ENCODE assay signal across 8 mouse cellular contexts in the genomic region with DNA sequence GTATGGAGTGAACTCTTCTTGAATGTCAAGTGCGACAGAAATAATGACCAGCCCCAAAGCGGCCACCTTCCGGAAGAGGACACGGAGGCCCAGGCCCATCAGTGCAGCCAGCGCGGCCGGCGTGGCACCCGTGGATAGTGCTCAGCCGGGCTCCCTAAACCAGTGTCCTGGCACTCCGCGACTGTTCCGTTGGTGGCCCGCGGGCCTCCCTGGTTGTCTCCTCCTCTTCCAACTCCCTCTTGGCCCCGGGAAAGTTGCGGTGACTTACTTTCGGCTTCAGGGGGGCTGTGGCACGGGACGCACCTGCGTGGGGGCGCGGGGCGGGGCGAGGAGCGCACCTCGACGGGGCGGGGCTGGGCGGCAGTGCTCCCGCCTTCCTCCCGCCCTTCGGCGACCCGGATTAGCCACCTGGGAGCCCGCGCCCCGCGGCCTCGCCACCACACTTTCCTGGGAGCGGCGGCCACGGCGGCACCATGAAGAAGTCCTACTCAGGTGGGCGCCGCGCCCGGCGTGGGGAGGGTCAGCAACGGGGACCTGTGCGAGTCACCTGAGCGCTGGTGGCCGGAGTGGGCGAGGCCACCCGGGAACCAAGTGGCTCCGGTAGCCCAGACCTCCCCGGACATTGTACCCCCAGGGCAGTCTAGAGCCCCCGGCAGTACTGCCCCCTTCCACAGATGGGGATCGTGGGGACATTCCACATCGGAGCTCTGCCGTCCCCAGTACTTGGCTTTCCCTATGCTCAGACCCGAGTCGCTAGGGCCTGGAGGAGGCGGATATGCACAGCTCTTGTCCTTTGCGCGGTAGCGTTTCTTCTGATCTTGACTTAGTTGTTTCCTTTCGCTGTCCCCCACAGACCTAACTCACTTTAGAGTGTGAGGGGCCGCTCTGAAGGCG. TPM values are rescaled to one million over a fixed set of nuclear protein-coding genes. Genes with fewer than 3 reads are reported as not detected.
DNase-seq lines count a peak whose midpoint lies in the region; ATAC-seq lines count a peak whose summit lies in the region.

TSS of gene Sept9 (plus strand) at position 380 of the 894 bp plus-strand sequence.

- peaks cover 53% of the 10 kb centered on the region for H3K27me3 ChIP-seq in embryonic facial prominence, embryonic 13.5 days
- peaks cover 16% of the 10 kb centered on the region for H3K27me3 ChIP-seq in heart, embryonic 16.5 days (ENCODE audit: control insufficient read depth, insufficient read depth, low read length)
- peaks cover 52% of the 10 kb centered on the region for H3K27me3 ChIP-seq in neural tube, embryonic 13.5 days

- no peak within 1 kb of the TSS for H3K27ac ChIP-seq in embryonic facial prominence, embryonic 13.5 days
- H3K27ac ChIP-seq in heart, embryonic 16.5 days (ENCODE audit: low read length): no peak within 1 kb of the TSS
- no peak within 1 kb of the TSS for H3K27ac ChIP-seq in neural tube, embryonic 13.5 days (replicated peaks)

- peak; percentile 85 for DNase-seq in heart, adult 11 months
- DNase-seq in heart, adult 9 months (ENCODE audit: low spot score in 2 of 2): no peak
- DNase-seq in kidney, postnatal 10 days: peak; percentile 66
- peak; percentile 49 to 71 for DNase-seq in lung, adult 18-20 months
- no peak for DNase-seq in MN1 (ENCODE audit: low spot score)

- peak within 1 kb of the TSS; percentile 70 for H3K9ac ChIP-seq in embryonic facial prominence, embryonic 13.5 days
- peak within 1 kb of the TSS; percentile 70 for H3K9ac ChIP-seq in heart, embryonic 16.5 days (ENCODE audit: low read length)
- H3K9ac ChIP-seq in neural tube, embryonic 13.5 days: peak within 1 kb of the TSS; percentile 61; the same call in 1 of the 2 replicates

- peak within 1 kb of the TSS; percentile 48 for H3K4me3 ChIP-seq in embryonic facial prominence, embryonic 13.5 days
- H3K4me3 ChIP-seq in heart, embryonic 16.5 days (ENCODE audit: low read length): peak within 1 kb of the TSS; percentile 55
- H3K4me3 ChIP-seq in neural tube, embryonic 13.5 days: peak within 1 kb of the TSS; percentile 38

- H3K36me3 ChIP-seq in embryonic facial prominence, embryonic 13.5 days: no peaks in the 10 kb centered on the region
- no peaks in the 10 kb centered on the region for H3K36me3 ChIP-seq in heart, embryonic 16.5 days (ENCODE audit: control insufficient read depth, insufficient read depth)
- no peaks in the 10 kb centered on the region for H3K36me3 ChIP-seq in neural tube, embryonic 13.5 days

- no peak for ATAC-seq in embryonic facial prominence, embryonic 13.5 days (ENCODE audit: insufficient number of reproducible peaks, insufficient read depth, low FRiP score, low TSS enrichment, low read depth)
- 0 out of 2 replicates have a peak, but pooled peaks have one; percentile 20 for ATAC-seq in heart, embryonic 16.5 days (replicated peaks; ENCODE audit: extremely low read depth, insufficient read depth, low FRiP score)
- ATAC-seq in neural tube, embryonic 13.5 days (ENCODE audit: low read depth): no peak

- H3K4me2 ChIP-seq in embryonic facial prominence, embryonic 13.5 days: peak within 1 kb of the TSS; percentile 81
- peak within 1 kb of the TSS; percentile 99 for H3K4me2 ChIP-seq in heart, embryonic 16.5 days (ENCODE audit: low read depth, low read length)
- H3K4me2 ChIP-seq in neural tube, embryonic 13.5 days: peak within 1 kb of the TSS; percentile 61

- under 1% methylated on average over 70 of the region's 70 CpGs for WGBS in embryonic facial prominence, embryonic 13.5 days
- 1% methylated on average over 69 of the region's 70 CpGs for WGBS in heart, embryonic 16.5 days
- 2% methylated on average over 66 of the region's 70 CpGs for WGBS in neural tube, embryonic 13.5 days

- peaks cover 52% of the 10 kb centered on the region for H3K4me1 ChIP-seq in embryonic facial prominence, embryonic 13.5 days
- peaks cover 5% of the 10 kb centered on the region for H3K4me1 ChIP-seq in heart, embryonic 16.5 days (ENCODE audit: control insufficient read depth, insufficient read depth, low read length)
- H3K4me1 ChIP-seq in neural tube, embryonic 13.5 days (replicated peaks): peaks cover 13% of the 10 kb centered on the region

- H3K9me3 ChIP-seq in embryonic facial prominence, embryonic 13.5 days: no peaks in the 10 kb centered on the region
- no peaks in the 10 kb centered on the region for H3K9me3 ChIP-seq in heart, embryonic 16.5 days (replicated peaks; ENCODE audit: control insufficient read depth, low read length)
- no peaks in the 10 kb centered on the region for H3K9me3 ChIP-seq in neural tube, embryonic 13.5 days

RNA-seq across cellular contexts. Expression of gene Sept9, which starts in this region (rescaled TPM):
- 186 and 202 TPM in 2 replicates for polyA plus RNA-seq in embryonic facial prominence, embryonic 13.5 days (2015; fragmentation: Nextera tagmentation; extraction: Ambion mirVana)
- 64.3 and 71.0 TPM in 2 replicates for polyA plus RNA-seq in heart, embryonic 16.5 days (2015; fragmentation: Nextera tagmentation; extraction: Ambion mirVana)
- 105 and 120 TPM in 2 replicates for polyA plus RNA-seq in neural tube, embryonic 13.5 days (2015; fragmentation: Nextera tagmentation; extraction: Ambion mirVana)

Comparison
In these comparisons a context has a peak if more than half of its experiments do, and no peak if none do; other contexts are left out.
1. DNase-seq: peak in heart, adult 11 months (single experiment), kidney, postnatal 10 days (single experiment) and lung, adult 18-20 months (2 of 2); none in heart, adult 9 months (0 of 2) and MN1 (single experiment).
2. Peak in every context shown above with its lines, with median percentiles within 50 percentile points of each other: H3K4me2 ChIP-seq, H3K4me3 ChIP-seq and H3K9ac ChIP-seq.